Mouse (Mus musculus): Measurements from ENCODE around the gene BC051665. TPM values are rescaled to one million over a fixed set of nuclear protein-coding genes. Genes with fewer than 3 reads are reported as not detected.

BC051665 gene
- not detected in 2 replicates for polyA plus RNA-seq (2014; fragmentation: Nextera tagmentation; extraction: Ambion mirVana)

DNA sequence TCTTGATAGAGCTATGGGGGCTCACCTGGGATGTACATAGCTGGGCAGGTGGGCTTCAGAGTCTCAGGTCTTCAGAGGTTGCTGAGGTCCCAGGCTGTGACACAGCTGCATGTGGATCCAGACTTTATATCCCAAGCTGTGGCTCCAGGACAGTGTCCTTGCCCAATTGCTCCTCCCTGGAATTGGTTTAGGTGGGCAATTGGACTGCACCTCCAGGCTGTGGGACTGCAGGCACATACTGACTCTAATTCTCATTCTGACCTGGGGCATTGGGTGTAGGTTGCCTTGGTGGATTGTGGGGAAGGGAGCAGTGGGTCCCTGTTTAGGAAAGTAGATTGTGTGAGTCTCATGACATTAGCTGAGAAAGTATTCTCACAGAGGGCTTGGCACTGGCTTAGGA lies at the start of gene BC051665:
Gene BC051665, minus strand, starts transcription at position 101 of the 400 bp plus-strand sequence.
- Histone ChIP-seq H3K27me3 (ENCODE audit: control insufficient read depth, insufficient read depth, low read length) (no peaks in the 10 kb centered on the region), H3K4me2 (ENCODE audit: low read depth, low read length) (no peak within 1 kb of the TSS), H3K36me3 (ENCODE audit: control insufficient read depth, insufficient read depth, low read length) (no peaks in the 10 kb centered on the region), H3K4me3 (ENCODE audit: low read depth, low read length) (no peak within 1 kb of the TSS), H3K27ac (ENCODE audit: low read depth, low read length) (no peak within 1 kb of the TSS), H3K4me1 (ENCODE audit: control insufficient read depth, insufficient read depth, low read length) (no peaks in the 10 kb centered on the region), H3K9me3 (ENCODE audit: control insufficient read depth, low read length) (no peaks in the 10 kb centered on the region), H3K9ac (replicated peaks; ENCODE audit: low read depth, low read length) (no peak within 1 kb of the TSS)
- no peak for ATAC-seq (ENCODE audit: low read depth)

- H3K9ac ChIP-seq (replicated peaks; ENCODE audit: low read depth, low read length), result no peak overlapping the region
- no peaks in the 10 kb centered on the region for H3K4me1 ChIP-seq (ENCODE audit: control insufficient read depth, insufficient read depth, low read length)
- no peaks in the 10 kb centered on the region for H3K27me3 ChIP-seq (ENCODE audit: control insufficient read depth, insufficient read depth, low read length)
- H3K36me3 ChIP-seq (ENCODE audit: control insufficient read depth, insufficient read depth, low read length), result no peaks in the 10 kb centered on the region
- no peaks in the 10 kb centered on the region for H3K9me3 ChIP-seq (ENCODE audit: control insufficient read depth, low read length)
- H3K4me2 ChIP-seq (ENCODE audit: low read depth, low read length), result no peak overlapping the region
- WGBS, result 67% methylated on average over 3 of the region's 3 CpGs
- no peak overlapping the region for H3K27ac ChIP-seq (ENCODE audit: low read depth, low read length)
- no peak overlapping the region for H3K4me3 ChIP-seq (ENCODE audit: low read depth, low read length)
- ATAC-seq (ENCODE audit: low read depth), result no peak
Measured at GRCm38 (mm10) chr13:60826052-60826451, 39.9 kb upstream of the BC051665 start.

DNA sequence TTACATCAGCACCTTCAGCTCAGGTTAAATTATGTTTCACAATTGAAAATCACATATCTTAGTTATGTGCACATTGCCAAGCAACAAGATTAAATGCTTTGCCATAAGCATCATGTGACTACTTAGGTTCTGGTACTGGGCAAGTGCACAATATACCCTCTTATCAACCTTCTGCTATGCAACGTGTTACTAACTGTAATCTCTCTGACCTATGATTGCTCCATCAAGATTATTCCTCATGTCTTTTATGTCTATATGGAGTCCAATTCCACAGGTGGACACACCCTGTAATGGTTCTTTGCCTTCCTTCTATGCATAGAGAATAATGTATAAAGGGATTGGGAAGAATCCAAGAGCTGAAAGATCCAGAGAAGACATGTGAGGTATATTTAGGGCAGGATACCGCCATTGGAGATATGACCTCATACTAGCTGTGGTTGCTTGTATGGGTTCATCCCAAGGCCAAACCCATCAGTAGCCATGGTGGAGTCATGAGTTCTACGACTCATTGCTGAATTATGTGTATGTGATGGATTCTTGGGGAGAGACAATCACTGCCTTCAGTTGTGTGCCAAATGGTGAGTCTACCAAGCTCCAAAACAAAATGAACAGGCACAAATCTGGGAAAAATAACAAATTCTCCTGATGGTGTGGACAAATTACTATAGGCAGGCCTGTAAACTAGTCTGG lies 34.5 kb upstream of the BC051665 start:
- Histone ChIP-seq H3K4me1 (ENCODE audit: control insufficient read depth, insufficient read depth, low read length) (no peaks in the 10 kb centered on the region), H3K4me3 (ENCODE audit: low read depth, low read length) (no peak overlapping the region), H3K4me2 (ENCODE audit: low read depth, low read length) (no peak overlapping the region), H3K27me3 (ENCODE audit: control insufficient read depth, insufficient read depth, low read length) (no peaks in the 10 kb centered on the region), H3K9me3 (ENCODE audit: control insufficient read depth, low read length) (no peaks in the 10 kb centered on the region), H3K27ac (ENCODE audit: low read depth, low read length) (no peak overlapping the region), H3K36me3 (ENCODE audit: control insufficient read depth, insufficient read depth, low read length) (no peaks in the 10 kb centered on the region), H3K9ac (replicated peaks; ENCODE audit: low read depth, low read length) (no peak overlapping the region)
- no peak for ATAC-seq (ENCODE audit: low read depth)
- WGBS, result 69% methylated on average over 3 of the region's 3 CpGs

GRCm38 (mm10) chr13:60819469-60819868 lies 33.3 kb upstream of the BC051665 start:
- H3K27me3 ChIP-seq (ENCODE audit: control insufficient read depth, insufficient read depth, low read length), result no peaks in the 10 kb centered on the region
- no peaks in the 10 kb centered on the region for H3K36me3 ChIP-seq (ENCODE audit: control insufficient read depth, insufficient read depth, low read length)
- H3K9ac ChIP-seq (replicated peaks; ENCODE audit: low read depth, low read length), result no peak overlapping the region
- no peak for ATAC-seq (ENCODE audit: low read depth)
- H3K4me2 ChIP-seq (ENCODE audit: low read depth, low read length), result no peak overlapping the region
- H3K4me3 ChIP-seq (ENCODE audit: low read depth, low read length), result no peak overlapping the region
- 14% methylated on average over 7 of the region's 7 CpGs for WGBS
- no peaks in the 10 kb centered on the region for H3K4me1 ChIP-seq (ENCODE audit: control insufficient read depth, insufficient read depth, low read length)
- H3K9me3 ChIP-seq (ENCODE audit: control insufficient read depth, low read length), result no peaks in the 10 kb centered on the region
- no peak overlapping the region for H3K27ac ChIP-seq (ENCODE audit: low read depth, low read length)

- no peaks in the 10 kb centered on the region for H3K36me3 ChIP-seq (ENCODE audit: control insufficient read depth, insufficient read depth, low read length)
- H3K27me3 ChIP-seq (ENCODE audit: control insufficient read depth, insufficient read depth, low read length), result no peaks in the 10 kb centered on the region
- no peak overlapping the region for H3K9ac ChIP-seq (replicated peaks; ENCODE audit: low read depth, low read length)
- no peak for ATAC-seq (ENCODE audit: low read depth)
- no peaks in the 10 kb centered on the region for H3K4me1 ChIP-seq (ENCODE audit: control insufficient read depth, insufficient read depth, low read length)
- no peaks in the 10 kb centered on the region for H3K9me3 ChIP-seq (ENCODE audit: control insufficient read depth, low read length)
- H3K4me3 ChIP-seq (ENCODE audit: low read depth, low read length), result no peak overlapping the region
- WGBS, result 79% methylated on average over 1 of the region's 1 CpGs
- no peak overlapping the region for H3K27ac ChIP-seq (ENCODE audit: low read depth, low read length)
- H3K4me2 ChIP-seq (ENCODE audit: low read depth, low read length), result no peak overlapping the region
Measured at GRCm38 (mm10) chr13:60813722-60814121, 27.6 kb upstream of the BC051665 start.

GRCm38 (mm10) chr13:60812768-60813167 lies 26.6 kb upstream of the BC051665 start:
- no peaks in the 10 kb centered on the region for H3K9me3 ChIP-seq (ENCODE audit: control insufficient read depth, low read length)
- no peak for ATAC-seq (ENCODE audit: low read depth)
- no peak overlapping the region for H3K27ac ChIP-seq (ENCODE audit: low read depth, low read length)
- no peaks in the 10 kb centered on the region for H3K36me3 ChIP-seq (ENCODE audit: control insufficient read depth, insufficient read depth, low read length)
- WGBS, result 92% methylated on average over 6 of the region's 6 CpGs
- no peaks in the 10 kb centered on the region for H3K27me3 ChIP-seq (ENCODE audit: control insufficient read depth, insufficient read depth, low read length)
- no peak overlapping the region for H3K4me2 ChIP-seq (ENCODE audit: low read depth, low read length)
- no peaks in the 10 kb centered on the region for H3K4me1 ChIP-seq (ENCODE audit: control insufficient read depth, insufficient read depth, low read length)
- no peak overlapping the region for H3K4me3 ChIP-seq (ENCODE audit: low read depth, low read length)
- no peak overlapping the region for H3K9ac ChIP-seq (replicated peaks; ENCODE audit: low read depth, low read length)

DNA sequence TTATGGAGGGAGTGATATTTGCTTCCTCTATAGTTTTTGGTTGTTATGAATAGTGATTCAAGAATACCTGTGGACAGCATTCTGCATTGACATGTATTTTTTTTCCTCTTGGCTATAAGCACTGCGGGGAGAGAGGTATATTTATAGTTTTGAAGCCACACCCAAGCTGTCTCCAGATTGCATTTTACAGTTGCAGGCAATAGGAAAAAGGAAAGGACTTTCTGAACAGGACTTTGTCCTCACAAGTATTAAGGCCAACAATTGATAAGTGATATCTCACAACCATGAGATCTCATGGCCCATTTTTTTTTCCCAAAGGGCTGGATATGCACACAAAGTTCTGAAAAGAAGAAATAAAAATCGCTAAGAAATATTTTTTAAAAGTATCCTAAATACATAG lies 23.5 kb upstream of the BC051665 start:
- no peaks in the 10 kb centered on the region for H3K4me1 ChIP-seq (ENCODE audit: control insufficient read depth, insufficient read depth, low read length)
- no peak overlapping the region for H3K27ac ChIP-seq (ENCODE audit: low read depth, low read length)
- no peak overlapping the region for H3K4me3 ChIP-seq (ENCODE audit: low read depth, low read length)
- 73% methylated on average over 2 of the region's 2 CpGs for WGBS
- no peak for ATAC-seq (ENCODE audit: low read depth)
- H3K9me3 ChIP-seq (ENCODE audit: control insufficient read depth, low read length), result no peaks in the 10 kb centered on the region
- no peak overlapping the region for H3K9ac ChIP-seq (replicated peaks; ENCODE audit: low read depth, low read length)
- H3K27me3 ChIP-seq (ENCODE audit: control insufficient read depth, insufficient read depth, low read length), result no peaks in the 10 kb centered on the region
- H3K36me3 ChIP-seq (ENCODE audit: control insufficient read depth, insufficient read depth, low read length), result no peaks in the 10 kb centered on the region
- H3K4me2 ChIP-seq (ENCODE audit: low read depth, low read length), result no peak overlapping the region

GRCm38 (mm10) chr13:60802749-60803148 lies 16.6 kb upstream of the BC051665 start, which contains the start of gene Ctsll3:
Ctsll3 (minus strand) TSS chr13:60802849.
- Histone ChIP-seq H3K9me3 (ENCODE audit: control insufficient read depth, low read length) (no peaks in the 10 kb centered on the region), H3K9ac (replicated peaks; ENCODE audit: low read depth, low read length) (no peak within 1 kb of the TSS), H3K4me3 (ENCODE audit: low read depth, low read length) (no peak within 1 kb of the TSS), H3K4me2 (ENCODE audit: low read depth, low read length) (no peak within 1 kb of the TSS), H3K27ac (ENCODE audit: low read depth, low read length) (no peak within 1 kb of the TSS), H3K27me3 (ENCODE audit: control insufficient read depth, insufficient read depth, low read length) (no peaks in the 10 kb centered on the region), H3K4me1 (ENCODE audit: control insufficient read depth, insufficient read depth, low read length) (no peaks in the 10 kb centered on the region), H3K36me3 (ENCODE audit: control insufficient read depth, insufficient read depth, low read length) (no peaks in the 10 kb centered on the region)
- no peak for ATAC-seq (ENCODE audit: low read depth)
- 68% methylated on average over 1 of the region's 1 CpGs for WGBS

GRCm38 (mm10) chr13:60789466-60789865 lies 3.3 kb upstream of the BC051665 start:
- Histone ChIP-seq H3K4me1 (ENCODE audit: control insufficient read depth, insufficient read depth, low read length) (no peaks in the 10 kb centered on the region), H3K9me3 (ENCODE audit: control insufficient read depth, low read length) (no peaks in the 10 kb centered on the region), H3K4me3 (ENCODE audit: low read depth, low read length) (no peak overlapping the region), H3K9ac (replicated peaks; ENCODE audit: low read depth, low read length) (no peak overlapping the region), H3K27ac (ENCODE audit: low read depth, low read length) (no peak overlapping the region), H3K27me3 (ENCODE audit: control insufficient read depth, insufficient read depth, low read length) (no peaks in the 10 kb centered on the region), H3K36me3 (ENCODE audit: control insufficient read depth, insufficient read depth, low read length) (no peaks in the 10 kb centered on the region), H3K4me2 (ENCODE audit: low read depth, low read length) (no peak overlapping the region)
- 82% methylated on average over 1 of the region's 1 CpGs for WGBS
- ATAC-seq (ENCODE audit: low read depth), result no peak

Measured in neural tube, embryonic 14.5 days (tissue).